Mouse (Mus musculus): ENCODE measurements around the gene Lrrc25. TPM values are rescaled to one million over a fixed set of nuclear protein-coding genes. Genes with fewer than 3 reads are reported as not detected.
"Not testable (repeated sequence)": the region's sequence is repeated elsewhere in the genome, so short reads cannot be mapped to it uniquely, and the experiment has no call there.

The Lrrc25 gene
- polyA plus RNA-seq, 1 experiment = 3.5 TPM

- no peak for DNase-seq
- Histone ChIP-seq H3K27ac (ENCODE audit: insufficient read depth, low read depth, low read length) (no peak overlapping the region), H3K36me3 (ENCODE audit: control insufficient read depth, insufficient read depth, low read length) (peaks cover 1% of the 10 kb centered on the region), H3K4me1 (ENCODE audit: control insufficient read depth, insufficient read depth, low read length) (no peaks in the 10 kb centered on the region), H3K27me3 (replicated peaks; ENCODE audit: control insufficient read depth, insufficient read depth, low read length) (no peaks in the 10 kb centered on the region), H3K4me3 (ENCODE audit: insufficient read depth, low read depth, low read length) (no peak overlapping the region)
- TF ChIP-seq POLR2A (IDR thresholded peaks at IDR 0.05; ENCODE audit: low read depth, low read length) = no peak
- TF ChIP-seq CTCF (conservative IDR thresholded peaks at IDR 0.05; ENCODE audit: insufficient read depth, insufficient read length, low read depth, low read length) = no peak
- WGBS = 93% methylated on average over 9 of the region's 9 CpGs
Observed at GRCm38 (mm10) chr8:70584606-70585257, 31.2 kb upstream of the Lrrc25 start.

- H3K36me3 ChIP-seq (ENCODE audit: control insufficient read depth, insufficient read depth, low read length) = peaks cover 1% of the 10 kb centered on the region
- TF ChIP-seq CTCF (conservative IDR thresholded peaks at IDR 0.05; ENCODE audit: insufficient read depth, insufficient read length, low read depth, low read length) = peak; percentile 77
- no peak for TF ChIP-seq POLR2A (IDR thresholded peaks at IDR 0.05; ENCODE audit: low read depth, low read length)
- no peak overlapping the region for H3K27ac ChIP-seq (ENCODE audit: insufficient read depth, low read depth, low read length)
- no peak overlapping the region for H3K4me3 ChIP-seq (ENCODE audit: insufficient read depth, low read depth, low read length)
- H3K27me3 ChIP-seq (replicated peaks; ENCODE audit: control insufficient read depth, insufficient read depth, low read length) = no peaks in the 10 kb centered on the region
- no peaks in the 10 kb centered on the region for H3K4me1 ChIP-seq (ENCODE audit: control insufficient read depth, insufficient read depth, low read length)
- WGBS = 39% methylated on average over 7 of the region's 7 CpGs
- DNase-seq = peak; percentile 78
Observed at GRCm38 (mm10) chr8:70585258-70585652, 30.7 kb upstream of the Lrrc25 start.

- H3K36me3 ChIP-seq (ENCODE audit: control insufficient read depth, insufficient read depth, low read length); H3K27me3 ChIP-seq (replicated peaks; ENCODE audit: control insufficient read depth, insufficient read depth, low read length); DNase-seq; H3K4me1 ChIP-seq (ENCODE audit: control insufficient read depth, insufficient read depth, low read length); H3K4me3 ChIP-seq (ENCODE audit: insufficient read depth, low read depth, low read length); H3K27ac ChIP-seq (ENCODE audit: insufficient read depth, low read depth, low read length): not testable (repeated sequence)
- 93% methylated on average over 4 of the region's 4 CpGs for WGBS
Observed at GRCm38 (mm10) chr8:70587955-70588354, 28.0 kb upstream of the Lrrc25 start.

- no peak for TF ChIP-seq POLR2A (IDR thresholded peaks at IDR 0.05; ENCODE audit: low read depth, low read length)
- no peak for TF ChIP-seq CTCF (conservative IDR thresholded peaks at IDR 0.05; ENCODE audit: insufficient read depth, insufficient read length, low read depth, low read length)
- no peaks in the 10 kb centered on the region for H3K27me3 ChIP-seq (replicated peaks; ENCODE audit: control insufficient read depth, insufficient read depth, low read length)
- WGBS = 90% methylated on average over 12 of the region's 12 CpGs
- no peak overlapping the region for H3K27ac ChIP-seq (ENCODE audit: insufficient read depth, low read depth, low read length)
- H3K4me3 ChIP-seq (ENCODE audit: insufficient read depth, low read depth, low read length) = no peak overlapping the region
- no peaks in the 10 kb centered on the region for H3K36me3 ChIP-seq (ENCODE audit: control insufficient read depth, insufficient read depth, low read length)
- H3K4me1 ChIP-seq (ENCODE audit: control insufficient read depth, insufficient read depth, low read length) = peaks cover 3% of the 10 kb centered on the region; the same call in 1 of the 2 replicates
- no peak for DNase-seq
Observed at GRCm38 (mm10) chr8:70591569-70591968, 24.4 kb upstream of the Lrrc25 start.

GRCm38 (mm10) chr8:70593173-70593572 is 22.8 kb upstream of the Lrrc25 start:
- TF ChIP-seq CTCF (conservative IDR thresholded peaks at IDR 0.05; ENCODE audit: insufficient read depth, insufficient read length, low read depth, low read length) = no peak
- no peak for TF ChIP-seq POLR2A (IDR thresholded peaks at IDR 0.05; ENCODE audit: low read depth, low read length)
- peak; percentile 64 for DNase-seq
- no peaks in the 10 kb centered on the region for H3K27me3 ChIP-seq (replicated peaks; ENCODE audit: control insufficient read depth, insufficient read depth, low read length)
- H3K36me3 ChIP-seq (ENCODE audit: control insufficient read depth, insufficient read depth, low read length) = no peaks in the 10 kb centered on the region
- H3K27ac ChIP-seq (ENCODE audit: insufficient read depth, low read depth, low read length) = peak overlapping the region; percentile 80
- peaks cover 3% of the 10 kb centered on the region; the same call in 1 of the 2 replicates for H3K4me1 ChIP-seq (ENCODE audit: control insufficient read depth, insufficient read depth, low read length)
- H3K4me3 ChIP-seq (ENCODE audit: insufficient read depth, low read depth, low read length) = no peak overlapping the region
- WGBS = 49% methylated on average over 8 of the region's 8 CpGs

GRCm38 (mm10) chr8:70593961-70594609 is 21.9 kb upstream of the Lrrc25 start, which contains the start of gene Isyna1:
Gene Isyna1 (plus strand): TSS chr8:70594373.
- under 1% methylated on average over 40 of the region's 40 CpGs for WGBS

More at GRCm38 (mm10) chr8:70593961-70594609, 21.9 kb upstream of the Lrrc25 start, which contains the start of gene Isyna1:
- Histone ChIP-seq H3K4me3 (ENCODE audit: insufficient read depth, low read depth, low read length) (peak within 1 kb of the TSS; percentile 78), H3K27ac (ENCODE audit: insufficient read depth, low read depth, low read length) (peak within 1 kb of the TSS; percentile 80), H3K4me1 (ENCODE audit: control insufficient read depth, insufficient read depth, low read length) (peaks cover 3% of the 10 kb centered on the region; the same call in 1 of the 2 replicates), H3K27me3 (replicated peaks; ENCODE audit: control insufficient read depth, insufficient read depth, low read length) (no peaks in the 10 kb centered on the region), H3K36me3 (ENCODE audit: control insufficient read depth, insufficient read depth, low read length) (no peaks in the 10 kb centered on the region)
- TF ChIP-seq CTCF (conservative IDR thresholded peaks at IDR 0.05; ENCODE audit: insufficient read depth, insufficient read length, low read depth, low read length) = no peak
- TF ChIP-seq POLR2A (IDR thresholded peaks at IDR 0.05; ENCODE audit: low read depth, low read length) = peak; percentile 79
- DNase-seq = peak; percentile 95
